Mouse (Mus musculus) cortical plate, adult 2 months (tissue): ENCODE data around the gene Vav1.

Experiments used
- CTCF ChIP-seq: fragments of 200-500 bp; IDR thresholded peaks from 2 replicates; pipeline ENCODE4 v1.5.1; 2011; ENCODE audit warnings: mild to moderate bottlenecking, control low read depth, low read length; ENCODE audit not compliant: insufficient read depth; ENCODE audit errors: extremely low read depth
- POLR2A ChIP-seq: fragments of 200-500 bp; IDR thresholded peaks from 2 replicates; pipeline ENCODE4 v1.6.1; 2011; ENCODE audit warnings: mild to moderate bottlenecking, low read length, control low read depth; ENCODE audit not compliant: insufficient read depth; ENCODE audit errors: extremely low read depth

- TF ChIP-seq CTCF (no peak), POLR2A (no peak)
Observed at GRCm38 (mm10) chr17:57232200-57232599, 46.7 kb upstream of the Vav1 start.
